Mouse (Mus musculus): ENCODE data around the gene Dhrs4.
A peak's percentile ranks its signal among the peaks of the same experiment; 100 is the strongest.

Gene Dhrs4

GRCm38 (mm10) chr14:55486836-55487235 is 8.3 kb downstream of the Dhrs4 start:
- no peak for DNase-seq (ENCODE audit: low spot score in 2 of 2)

DNA sequence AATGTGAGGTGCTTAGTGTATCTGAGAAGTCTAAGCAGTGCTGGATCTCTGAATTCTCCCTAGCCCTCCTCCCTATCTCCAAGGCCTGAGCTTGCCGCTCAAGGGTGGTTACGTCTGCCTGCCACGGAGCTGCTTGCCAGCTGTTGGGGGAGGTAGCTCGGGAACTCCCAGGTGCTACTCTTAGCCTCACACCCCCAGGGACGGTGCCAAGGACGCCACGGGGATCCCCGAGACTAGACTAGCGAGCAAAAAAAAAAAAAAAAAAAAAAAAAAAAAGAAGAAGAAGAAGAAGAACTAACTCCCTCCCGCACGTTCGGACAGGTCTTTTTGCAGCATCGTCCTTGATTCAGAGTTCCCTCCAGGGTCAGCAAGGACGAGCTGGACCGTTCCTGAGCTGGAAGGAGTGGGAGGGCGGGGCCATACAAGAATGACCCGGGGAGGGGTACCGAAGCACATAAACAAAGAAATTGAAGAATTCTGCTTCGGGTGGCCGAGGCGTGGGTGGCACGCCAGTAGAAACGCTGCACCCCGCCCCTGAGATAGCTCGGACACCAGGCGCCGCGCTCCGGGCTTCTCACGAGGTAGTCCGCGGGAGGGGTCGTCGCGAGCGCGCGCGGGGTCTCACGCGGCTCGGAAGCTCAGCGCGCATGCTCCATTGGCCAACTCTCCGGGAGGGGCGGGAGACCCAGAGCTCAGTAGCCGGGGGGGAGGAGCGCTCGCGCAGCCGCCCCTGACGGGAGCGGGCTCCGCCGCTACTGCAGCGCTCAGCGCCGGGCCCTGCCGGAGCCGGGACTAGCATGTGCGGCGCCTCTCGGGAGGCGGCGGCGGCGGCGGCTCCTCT is 12.0 kb downstream of the Dhrs4 start, which contains the start of gene Carmil3:
Gene Carmil3 (plus strand): TSS at position 291 of the 841 bp plus-strand sequence.
- peak; percentile 77 to 85 for DNase-seq (ENCODE audit: low spot score in 2 of 2)

GRCm38 (mm10) chr14:55491291-55491833 is 12.8 kb downstream of the Dhrs4 start:
- peak in 1 of 2 experiments; percentile 53 for DNase-seq (ENCODE audit: low spot score in 2 of 2)

DNA sequence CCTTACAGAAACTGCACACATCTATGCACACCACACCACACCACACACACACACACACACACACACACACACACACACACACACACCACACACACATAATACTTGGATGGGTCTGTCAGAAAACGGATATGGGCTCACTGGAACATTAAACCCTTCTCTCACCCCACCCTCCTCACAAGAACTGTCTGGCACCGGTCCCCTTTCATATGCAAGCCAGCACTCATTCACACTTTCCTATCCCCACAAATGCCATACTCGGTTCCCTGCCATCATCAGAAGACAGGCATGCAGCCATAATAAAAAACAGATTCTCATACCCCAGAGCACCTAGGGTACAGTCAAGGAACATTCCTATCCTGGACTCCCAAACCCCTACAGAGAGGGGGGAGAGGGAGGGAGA is 13.5 kb downstream of the Dhrs4 start:
- no peak for DNase-seq (ENCODE audit: low spot score in 2 of 2)

- DNase-seq (ENCODE audit: low spot score in 2 of 2), result no peak
These were observed 17.1 kb downstream of the Dhrs4 start for GRCm38 (mm10) chr14:55495509-55496240.

GRCm38 (mm10) chr14:55496761-55497448 is 18.3 kb downstream of the Dhrs4 start:
- DNase-seq (ENCODE audit: low spot score in 2 of 2), result no peak

DNA sequence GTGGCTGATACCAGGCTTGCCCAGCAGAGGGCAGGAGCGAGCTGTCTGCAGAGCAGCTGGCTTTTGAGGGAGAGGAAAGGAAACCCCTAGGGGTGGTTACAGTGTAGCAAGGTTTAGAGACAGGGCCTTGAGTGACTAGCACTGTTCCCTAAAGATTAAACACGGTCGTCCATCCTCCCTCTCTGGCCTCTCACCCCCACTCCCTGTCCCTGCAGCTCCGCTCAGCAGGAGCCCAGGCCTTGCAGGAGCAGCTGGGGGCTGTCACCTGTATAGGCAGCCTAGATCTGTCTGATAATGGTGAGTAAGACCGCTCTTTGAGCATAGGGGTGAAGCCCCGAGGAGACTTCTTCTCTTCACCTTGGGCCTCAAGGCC is 18.9 kb downstream of the Dhrs4 start:
- DNase-seq (ENCODE audit: low spot score in 2 of 2), result peak in 1 of 2 experiments; percentile 85

DNA sequence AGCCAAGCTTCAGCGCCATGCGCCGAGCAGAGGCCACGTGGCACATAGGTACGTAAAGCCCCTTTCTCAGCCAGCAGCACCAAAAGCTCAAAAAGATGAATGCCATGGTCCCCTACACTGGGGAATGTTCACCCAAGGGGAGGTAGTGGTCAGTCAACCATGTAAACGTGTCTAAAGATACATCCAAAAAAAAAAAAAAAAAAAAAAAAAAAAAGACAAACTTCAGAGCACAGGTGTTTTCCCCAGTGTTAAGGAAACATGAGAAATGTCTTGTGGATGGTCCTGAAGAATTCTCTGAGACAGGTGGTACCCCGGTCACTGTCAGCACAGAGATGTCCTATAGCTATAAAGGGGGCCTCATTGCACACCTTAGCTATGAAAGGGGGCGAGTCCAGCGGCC is 27.1 kb downstream of the Dhrs4 start:
- DNase-seq (ENCODE audit: low spot score in 2 of 2), result no peak

DNA sequence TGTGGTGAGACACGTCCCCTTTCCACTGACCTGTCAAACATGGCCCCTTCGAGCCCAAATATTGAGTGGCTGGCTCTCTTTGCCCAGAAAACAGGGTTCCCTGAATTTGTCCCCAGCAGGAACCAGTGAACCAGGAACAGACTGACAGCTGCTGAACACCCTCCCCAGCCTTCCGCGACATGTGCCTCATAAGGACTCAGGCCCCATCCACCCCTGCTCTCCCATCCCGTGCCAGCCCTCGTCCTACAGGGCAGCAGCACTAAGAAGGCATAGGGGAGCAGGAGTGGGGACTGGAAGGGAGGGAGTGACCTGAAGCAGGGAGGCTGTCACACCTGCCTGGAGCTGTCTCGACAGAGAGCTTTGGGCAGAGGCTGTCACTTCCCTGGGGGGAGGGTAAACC is 29.2 kb downstream of the Dhrs4 start:
- DNase-seq (ENCODE audit: low spot score in 2 of 2), result no peak

DNA sequence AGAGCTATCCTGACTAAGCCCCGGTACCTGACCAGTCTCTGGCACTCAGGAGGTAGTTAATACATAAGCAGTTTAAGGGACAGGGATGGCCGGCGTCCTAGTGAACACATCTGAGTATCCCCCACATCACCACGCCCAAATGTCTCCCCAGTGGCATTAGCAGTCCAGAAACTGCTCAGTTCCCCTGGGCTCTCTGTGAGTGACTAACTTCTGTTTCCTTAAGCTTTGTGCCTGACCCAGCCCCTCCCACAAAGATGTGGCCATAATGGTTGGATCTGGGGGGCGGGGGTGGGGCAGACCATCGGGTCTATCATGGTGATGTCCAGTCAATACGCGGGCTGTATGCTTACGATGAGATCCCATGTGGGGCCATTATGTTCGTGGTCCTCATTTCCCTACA is 31.0 kb downstream of the Dhrs4 start:
- DNase-seq (ENCODE audit: low spot score in 2 of 2), result no peak

DNA sequence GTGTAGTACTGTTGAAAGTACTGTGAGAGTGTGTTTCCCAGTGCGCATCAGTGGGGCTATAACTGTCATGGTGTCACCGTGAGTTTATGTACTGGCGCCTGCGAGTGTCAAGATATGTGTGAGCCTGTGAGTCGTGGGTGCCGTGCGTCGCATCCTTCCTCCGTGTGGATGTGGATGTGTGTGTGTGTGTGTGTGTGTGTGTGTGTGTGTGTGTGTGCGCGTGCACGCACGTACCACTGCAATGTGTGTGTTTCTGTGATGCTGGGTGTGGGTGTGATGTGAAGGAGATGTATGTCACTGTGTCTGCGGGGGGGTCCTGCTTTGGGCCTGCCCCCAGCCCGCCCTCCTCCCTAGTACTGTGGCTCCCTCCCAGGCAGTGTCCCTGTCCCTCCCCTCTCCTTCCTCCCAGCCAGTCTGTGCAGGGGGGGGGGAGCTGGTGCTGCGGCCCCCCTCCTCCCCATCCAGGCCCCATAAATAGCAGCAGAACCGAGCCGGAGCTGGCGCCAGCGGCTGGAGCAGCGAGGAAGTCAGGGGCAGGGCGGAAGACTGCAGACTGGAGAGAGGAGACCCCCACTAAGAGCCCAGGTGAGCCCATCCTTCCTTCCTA is 31.7 kb downstream of the Dhrs4 start, which contains the start of gene Cpne6:
Gene Cpne6 (plus strand): TSS at position 321 of the 607 bp plus-strand sequence.
- DNase-seq (ENCODE audit: low spot score in 2 of 2), result peak in 1 of 2 experiments; percentile 63

DNA sequence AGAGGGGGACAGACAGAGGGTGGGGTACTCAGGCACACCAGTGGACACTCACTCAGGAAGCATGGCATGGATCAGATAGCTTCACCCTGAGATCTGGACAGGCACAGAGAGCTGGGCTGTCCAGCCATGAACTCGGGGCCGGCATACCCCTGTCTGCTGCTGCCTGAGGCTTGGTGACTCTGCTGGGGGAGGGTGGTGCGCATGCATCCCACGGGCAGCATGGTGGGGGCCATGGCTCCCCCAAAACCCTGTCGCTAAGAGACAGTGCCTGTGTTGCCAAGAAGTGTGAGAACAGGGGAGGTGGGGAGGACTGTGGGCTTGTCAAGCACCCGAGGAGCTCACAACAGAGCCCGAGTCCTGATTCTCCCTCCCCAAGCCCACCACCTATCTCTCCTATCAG is 32.5 kb downstream of the Dhrs4 start:
- DNase-seq (ENCODE audit: low spot score in 2 of 2), result peak in 1 of 2 experiments; percentile 75

DNA sequence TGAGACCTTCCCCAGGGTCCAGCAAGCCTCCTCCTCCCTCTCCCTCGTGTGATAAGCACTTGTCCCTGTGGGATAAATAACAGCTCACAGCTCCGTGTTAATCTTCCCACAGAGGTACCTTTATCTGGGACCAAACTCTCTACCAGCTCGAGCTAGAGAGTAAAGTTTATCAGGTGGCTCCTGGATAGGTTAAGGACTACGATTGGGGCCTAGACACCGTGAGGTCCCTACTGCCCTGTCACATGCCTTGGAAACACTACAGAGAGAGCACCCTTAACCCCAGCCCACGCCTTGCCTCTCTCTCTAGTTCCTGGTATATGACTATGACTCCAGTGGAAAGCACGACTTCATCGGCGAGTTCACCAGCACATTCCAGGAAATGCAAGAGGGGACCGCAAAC is 35.4 kb downstream of the Dhrs4 start:
- no peak for DNase-seq (ENCODE audit: low spot score in 2 of 2)

DNA sequence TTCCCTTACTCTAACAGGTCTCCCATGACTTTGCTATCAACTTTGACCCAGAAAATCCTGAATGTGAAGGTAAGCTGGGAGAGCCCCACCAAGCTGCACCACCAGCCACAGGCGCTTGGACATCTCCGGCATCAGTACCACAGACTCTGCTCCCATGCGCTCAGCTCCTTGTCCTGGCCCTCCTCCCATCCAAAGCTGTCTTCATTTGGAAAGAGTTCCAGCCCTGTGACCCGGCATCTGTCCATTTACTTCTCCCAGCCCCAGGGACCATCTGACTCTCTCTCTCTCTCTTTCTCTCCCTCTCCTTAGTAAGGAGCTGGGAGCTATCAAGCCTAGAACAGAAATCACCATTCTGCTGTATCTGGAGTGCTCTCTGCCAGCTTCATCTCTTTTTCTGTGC is 37.3 kb downstream of the Dhrs4 start:
- no peak for DNase-seq (ENCODE audit: low spot score in 2 of 2)

DNA sequence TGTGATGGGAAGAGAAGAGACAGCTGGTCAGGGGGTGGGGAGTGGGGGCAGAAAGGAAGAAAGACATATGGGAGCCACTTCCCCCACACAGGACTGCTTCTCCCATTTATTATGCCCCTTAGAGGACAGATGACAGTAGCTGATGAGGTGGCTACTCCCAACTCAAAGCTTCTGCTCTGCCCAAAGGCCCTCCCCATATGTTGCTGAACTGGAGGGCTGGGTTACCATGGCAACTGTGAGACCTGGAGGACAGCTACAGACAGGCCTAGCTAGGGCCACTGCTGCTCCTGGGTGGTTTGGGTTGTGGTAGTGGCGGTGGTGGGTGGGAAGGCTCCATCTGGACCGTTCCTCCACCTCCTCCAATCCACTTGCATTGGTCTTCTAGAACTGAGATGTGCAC is 40.3 kb downstream of the Dhrs4 start:
- DNase-seq (ENCODE audit: low spot score in 2 of 2), result peak in 1 of 2 experiments; percentile 81

DNA sequence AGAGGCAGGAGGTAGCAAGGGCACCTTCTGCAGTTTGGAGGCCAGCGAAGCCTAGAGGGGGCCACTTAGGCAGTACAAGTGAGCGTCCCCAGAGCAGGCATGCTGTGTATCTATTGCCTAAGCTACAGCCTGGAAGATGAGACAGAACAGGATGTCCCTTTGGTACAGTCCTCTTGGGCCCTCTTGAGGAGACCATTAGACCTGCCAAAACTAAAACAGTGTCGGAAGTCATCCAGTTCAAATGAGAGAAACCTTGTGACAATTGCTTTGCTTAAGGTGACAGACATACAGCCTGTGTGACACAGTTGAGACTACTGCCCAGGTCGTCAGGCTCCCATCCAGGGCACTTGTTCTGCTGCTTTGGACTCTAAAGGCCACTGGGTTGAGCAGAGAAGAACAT is 41.0 kb downstream of the Dhrs4 start:
- DNase-seq (ENCODE audit: low spot score in 2 of 2), result no peak

DNA sequence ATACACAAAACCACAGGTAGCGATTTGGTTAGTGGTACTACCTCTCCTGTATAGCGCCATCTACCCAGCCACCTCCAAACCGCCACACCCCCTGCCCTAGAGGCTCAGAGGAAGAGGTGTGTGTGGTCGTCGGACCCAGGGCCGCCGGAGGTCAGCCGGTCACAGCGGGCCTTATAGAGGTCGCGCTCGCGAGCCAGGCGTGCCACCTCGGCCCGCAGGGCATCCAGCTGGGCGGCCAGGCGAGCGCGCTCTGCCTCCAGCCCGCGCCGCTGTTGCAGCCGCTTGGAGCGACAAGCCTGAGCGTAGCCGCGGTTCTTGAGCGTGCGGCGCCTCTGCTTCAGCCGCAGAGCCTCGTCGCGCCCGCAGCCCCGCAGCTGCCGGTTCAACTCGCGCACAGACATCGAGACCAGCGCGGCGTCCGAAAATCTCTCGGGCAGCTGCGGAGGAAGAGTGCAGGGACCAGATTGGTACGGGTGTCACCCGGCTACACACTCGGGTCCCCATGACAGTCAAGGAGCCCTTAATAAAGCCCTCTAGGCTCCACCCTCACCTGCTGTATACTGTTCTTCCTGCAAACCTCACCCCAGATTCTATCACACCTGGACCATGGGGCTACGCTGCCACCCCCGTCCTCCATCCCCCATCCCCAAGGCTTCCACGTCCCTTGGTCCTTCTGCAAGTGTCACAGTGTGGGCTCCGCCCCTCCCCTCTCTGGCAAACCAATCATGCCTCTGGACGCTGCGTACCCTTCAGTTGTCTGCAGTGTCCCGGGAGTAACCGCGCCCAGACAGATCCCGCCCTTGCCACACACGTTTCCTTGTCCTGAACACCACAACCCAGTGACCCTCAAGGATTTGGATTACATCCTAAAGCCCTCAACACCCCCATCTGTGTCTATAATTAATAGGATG is 42.1 kb downstream of the Dhrs4 start:
- DNase-seq (ENCODE audit: low spot score in 2 of 2), result no peak

- no peak for DNase-seq (ENCODE audit: low spot score in 2 of 2)
These were observed 45.5 kb downstream of the Dhrs4 start for GRCm38 (mm10) chr14:55524062-55524461.

DNA sequence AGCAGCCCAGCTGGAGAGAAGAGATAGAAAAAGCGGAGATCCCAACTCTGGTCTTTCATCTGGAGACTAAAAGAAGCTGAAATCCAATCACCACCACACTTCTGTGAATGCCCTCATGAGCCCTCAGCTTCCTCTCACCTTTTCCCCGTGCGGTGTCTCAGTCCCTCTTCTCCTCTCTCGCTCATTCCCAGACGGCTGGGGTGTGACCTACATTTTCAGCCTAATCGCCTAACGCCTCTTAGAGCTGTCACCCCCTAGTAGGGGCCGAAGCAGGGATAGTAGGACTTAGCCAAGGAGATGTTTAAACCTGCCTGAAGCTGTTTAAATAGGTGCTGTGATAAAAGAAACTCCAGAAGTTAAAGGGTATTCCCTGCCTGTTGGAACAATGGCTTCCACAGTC is 46.2 kb downstream of the Dhrs4 start, which contains the start of gene Nrl:
Gene Nrl (minus strand): TSS at position 197 of the 400 bp plus-strand sequence.
- DNase-seq (ENCODE audit: low spot score in 2 of 2), result no peak

DNA sequence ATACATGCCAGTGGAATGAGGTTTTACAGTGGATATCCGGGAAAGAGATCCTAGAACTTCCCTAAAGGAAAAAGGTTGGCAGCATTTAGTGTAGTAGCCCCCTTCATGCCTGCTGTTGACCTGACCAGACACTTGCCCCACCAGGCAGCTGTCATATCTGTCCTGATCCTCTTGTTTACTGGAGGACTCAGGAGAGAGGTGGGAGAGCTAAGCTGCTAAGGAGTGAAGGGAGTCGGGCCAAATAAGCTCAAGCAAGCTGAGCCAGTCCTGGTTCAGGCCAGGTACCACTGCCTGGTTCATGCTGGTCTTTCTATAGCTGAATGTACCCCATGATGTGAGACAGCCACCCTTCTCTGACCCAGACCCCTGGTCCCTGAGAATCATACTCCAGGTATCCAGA is 48.1 kb downstream of the Dhrs4 start:
- DNase-seq (ENCODE audit: low spot score in 2 of 2), result no peak
